In the genomic region with DNA sequence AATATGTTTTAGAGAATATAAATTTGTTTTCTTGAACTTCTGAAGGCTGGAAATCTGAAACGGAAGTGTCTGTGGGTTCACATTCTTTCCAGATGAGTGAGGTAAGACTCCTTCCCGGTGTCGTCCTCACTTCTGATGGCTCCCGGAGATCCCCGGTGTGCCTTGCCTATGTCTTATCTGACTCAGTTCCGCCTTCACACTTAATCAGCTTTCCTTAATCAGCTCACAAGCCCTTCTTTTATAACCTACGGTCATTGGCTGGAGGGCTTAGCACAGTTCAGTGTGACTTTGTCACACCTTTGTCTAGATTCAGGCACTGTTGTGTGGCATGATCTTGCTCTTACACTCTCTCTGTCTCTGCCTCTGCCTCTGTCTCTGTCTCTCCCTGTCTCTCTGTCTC, we compare ENCODE assay signal across 16 mouse cellular contexts.
"Had no signal": no experiment of that assay in that cellular context is flagged by ENCODE, and none has a peak within 500 bp of the region (broad histone marks: within the 10 kb centered on the region; RNA-seq: fewer than 3 reads in every experiment).

No protein-coding gene starts in this region.

- H3K4me3 ChIP-seq: megakaryocyte, embryonic 14.5 days; midbrain, embryonic 13.5 days; midbrain, embryonic 15.5 days; neural tube, embryonic 12.5 days; stomach, embryonic 15.5 days had no signal

- DNase-seq: lung, adult 18-20 months; lung, embryonic 14.5 days; lung, postnatal 10 days; lung, postnatal 4 days; right cerebral cortex, adult 18-20 months; right cerebral cortex, postnatal 25 days; thymus, adult 2 months; thymus, postnatal 14 days; thymus, postnatal 36 days had no signal

- H3K27ac ChIP-seq: liver, embryonic 14.5 days; midbrain, embryonic 13.5 days; midbrain, embryonic 15.5 days; neural tube, embryonic 12.5 days; stomach, embryonic 15.5 days; stomach, postnatal 0 days had no signal

- H3K36me3 ChIP-seq: midbrain, embryonic 13.5 days; midbrain, embryonic 15.5 days; neural tube, embryonic 12.5 days; stomach, embryonic 15.5 days had no signal

- H3K9ac ChIP-seq: liver, embryonic 14.5 days; lung, embryonic 14.5 days; midbrain, embryonic 13.5 days; midbrain, embryonic 15.5 days; neural tube, embryonic 12.5 days; stomach, embryonic 15.5 days had no signal

- H3K27me3 ChIP-seq: stomach, embryonic 15.5 days had no signal

- H3K9me3 ChIP-seq: megakaryocyte, embryonic 14.5 days; midbrain, embryonic 13.5 days; midbrain, embryonic 15.5 days; neural tube, embryonic 12.5 days; stomach, embryonic 15.5 days had no signal
